Mouse (Mus musculus) hindbrain, embryonic 15.5 days (tissue): Measurements from ENCODE around the gene Spns3. TPM values are rescaled to one million over a fixed set of nuclear protein-coding genes. Genes with fewer than 3 reads are reported as not detected.

Experiments used
- ATAC-seq: fragments of 200-750 bp; cut with Nextera tagmentation; 2 replicates; pipeline ENCODE4 v1.8.0; 2017; ENCODE audit warnings: low read depth, moderate number of reproducible peaks, moderate TSS enrichment; ENCODE audit not compliant: low FRiP score
- H3K27ac ChIP-seq: fragments of 300-500 bp; sonication (generic); replicated peaks from 2 replicates; pipeline ENCODE4 v1.5.1; 2015; ENCODE audit warnings: mild to moderate bottlenecking, inconsistent platforms
- H3K27me3 ChIP-seq: fragments of 300-500 bp; sonication (generic); 2 replicates; pipeline ENCODE4 v1.6.1; 2015; ENCODE audit warnings: control low read depth, inconsistent platforms
- H3K36me3 ChIP-seq: fragments of 300-500 bp; sonication (generic); 2 replicates; pipeline ENCODE4 v1.6.1; 2015; ENCODE audit warnings: control low read depth, inconsistent platforms
- H3K4me1 ChIP-seq: fragments of 300-500 bp; sonication (generic); replicated peaks from 2 replicates; pipeline ENCODE4 v1.6.1; 2015; ENCODE audit warnings: control low read depth, inconsistent platforms
- H3K4me2 ChIP-seq: fragments of 300-500 bp; sonication (generic); 2 replicates; pipeline ENCODE4 v1.6.1; 2015; ENCODE audit warnings: moderate library complexity, mild to moderate bottlenecking, inconsistent platforms
- H3K4me3 ChIP-seq: fragments of 300-500 bp; sonication (generic); 2 replicates; pipeline ENCODE4 v1.5.1; 2015; ENCODE audit warnings: mild to moderate bottlenecking, inconsistent platforms
- H3K9ac ChIP-seq: fragments of 300-500 bp; sonication (generic); 2 replicates; pipeline ENCODE4 v1.6.1; 2015; ENCODE audit warnings: inconsistent platforms
- H3K9me3 ChIP-seq: fragments of 300-500 bp; sonication (generic); 2 replicates; pipeline ENCODE4 v1.6.1; 2016; ENCODE audit warnings: control low read depth, inconsistent platforms
- WGBS: fragments of 180-500 bp; shearing (Covaris S2); methylation state at CpG from one replicate; pipeline ENCODE4 v1.1.7; 2015; 5-methylcytosine and 5-hydroxymethylcytosine counted together
- polyA plus RNA-seq: library from polyadenylated mRNA; unstranded; fragments of >200 nt; fragmentation: Nextera tagmentation; extraction: Ambion mirVana; gene quantifications from 2 replicates; pipeline ENCODE4 v1.2.1, GENCODE M21; 2015

Gene Spns3
- polyA plus RNA-seq, 1 experiment from 2014 or later: 0.18 TPM

GRCm38 (mm10) chr11:72526190-72526589 is 24.1 kb downstream of the Spns3 start:
- H3K27ac ChIP-seq: no peak overlapping the region
- no peak overlapping the region for H3K9ac ChIP-seq
- WGBS: 91% methylated on average over 4 of the region's 4 CpGs

GRCm38 (mm10) chr11:72523711-72524110 is 26.6 kb downstream of the Spns3 start:
- Histone ChIP-seq H3K4me3 (no peak overlapping the region), H3K36me3 (no peaks in the 10 kb centered on the region), H3K27me3 (no peaks in the 10 kb centered on the region), H3K9me3 (no peaks in the 10 kb centered on the region), H3K9ac (no peak overlapping the region), H3K27ac (no peak overlapping the region), H3K4me1 (no peaks in the 10 kb centered on the region), H3K4me2 (no peak overlapping the region)
- no peak for ATAC-seq
- 42% methylated on average over 4 of the region's 4 CpGs for WGBS

More at GRCm38 (mm10) chr11:72526190-72526589, 24.1 kb downstream of the Spns3 start:
- H3K4me3 ChIP-seq: no peak overlapping the region
- no peaks in the 10 kb centered on the region for H3K4me1 ChIP-seq
- no peaks in the 10 kb centered on the region for H3K36me3 ChIP-seq
- H3K4me2 ChIP-seq: no peak overlapping the region
- H3K27me3 ChIP-seq: no peaks in the 10 kb centered on the region
- ATAC-seq: no peak
- H3K9me3 ChIP-seq: no peaks in the 10 kb centered on the region

GRCm38 (mm10) chr11:72522616-72523041 is 27.7 kb downstream of the Spns3 start:
- ATAC-seq: peak; percentile 42; the same call in 1 of the 2 replicates
- no peak overlapping the region for H3K27ac ChIP-seq
- no peaks in the 10 kb centered on the region for H3K9me3 ChIP-seq
- H3K9ac ChIP-seq: no peak overlapping the region
- H3K4me2 ChIP-seq: no peak overlapping the region
- 57% methylated on average over 5 of the region's 5 CpGs for WGBS
- no peaks in the 10 kb centered on the region for H3K4me1 ChIP-seq
- H3K27me3 ChIP-seq: no peaks in the 10 kb centered on the region
- H3K4me3 ChIP-seq: no peak overlapping the region
- no peaks in the 10 kb centered on the region for H3K36me3 ChIP-seq

GRCm38 (mm10) chr11:72521598-72522541 is 28.4 kb downstream of the Spns3 start:
- Histone ChIP-seq H3K9ac (no peak overlapping the region), H3K27ac (no peak overlapping the region), H3K4me3 (no peak overlapping the region), H3K4me2 (no peak overlapping the region), H3K27me3 (no peaks in the 10 kb centered on the region), H3K36me3 (no peaks in the 10 kb centered on the region), H3K9me3 (no peaks in the 10 kb centered on the region), H3K4me1 (no peaks in the 10 kb centered on the region)
- 82% methylated on average over 5 of the region's 5 CpGs for WGBS
- ATAC-seq: no peak

GRCm38 (mm10) chr11:72519895-72520294 is 30.4 kb downstream of the Spns3 start:
- Histone ChIP-seq H3K36me3 (no peaks in the 10 kb centered on the region), H3K4me1 (no peaks in the 10 kb centered on the region), H3K4me3 (no peak overlapping the region), H3K27me3 (no peaks in the 10 kb centered on the region), H3K4me2 (no peak overlapping the region), H3K9ac (no peak overlapping the region), H3K9me3 (no peaks in the 10 kb centered on the region), H3K27ac (no peak overlapping the region)
- 68% methylated on average over 3 of the region's 3 CpGs for WGBS
- ATAC-seq: no peak

GRCm38 (mm10) chr11:72519189-72519588 is 31.1 kb downstream of the Spns3 start:
- no peak overlapping the region for H3K4me2 ChIP-seq
- H3K9me3 ChIP-seq: no peaks in the 10 kb centered on the region
- H3K9ac ChIP-seq: no peak overlapping the region
- no peaks in the 10 kb centered on the region for H3K4me1 ChIP-seq
- H3K27ac ChIP-seq: no peak overlapping the region
- no peak overlapping the region for H3K4me3 ChIP-seq
- H3K36me3 ChIP-seq: no peaks in the 10 kb centered on the region
- ATAC-seq: no peak
- 85% methylated on average over 4 of the region's 4 CpGs for WGBS
- no peaks in the 10 kb centered on the region for H3K27me3 ChIP-seq

GRCm38 (mm10) chr11:72518449-72518848 is 31.9 kb downstream of the Spns3 start:
- no peaks in the 10 kb centered on the region for H3K4me1 ChIP-seq
- no peaks in the 10 kb centered on the region for H3K36me3 ChIP-seq
- no peak for ATAC-seq
- no peak overlapping the region for H3K27ac ChIP-seq
- no peaks in the 10 kb centered on the region for H3K27me3 ChIP-seq
- no peaks in the 10 kb centered on the region for H3K9me3 ChIP-seq
- H3K4me3 ChIP-seq: no peak overlapping the region
- H3K9ac ChIP-seq: no peak overlapping the region
- no peak overlapping the region for H3K4me2 ChIP-seq
- 54% methylated on average over 2 of the region's 2 CpGs for WGBS

- H3K4me1 ChIP-seq: no peaks in the 10 kb centered on the region
- H3K36me3 ChIP-seq: no peaks in the 10 kb centered on the region
- H3K4me3 ChIP-seq: no peak overlapping the region
- H3K9ac ChIP-seq: no peak overlapping the region
- H3K27ac ChIP-seq: no peak overlapping the region
- no peak for ATAC-seq
- no peak overlapping the region for H3K4me2 ChIP-seq
- WGBS: 58% methylated on average over 3 of the region's 3 CpGs
- H3K27me3 ChIP-seq: no peaks in the 10 kb centered on the region
- H3K9me3 ChIP-seq: no peaks in the 10 kb centered on the region
Observed at GRCm38 (mm10) chr11:72514967-72515366, 35.3 kb downstream of the Spns3 start.

- no peak overlapping the region for H3K4me3 ChIP-seq
- H3K36me3 ChIP-seq: no peaks in the 10 kb centered on the region
- no peak overlapping the region for H3K27ac ChIP-seq
- ATAC-seq: no peak
- no peaks in the 10 kb centered on the region for H3K27me3 ChIP-seq
- H3K4me1 ChIP-seq: 0 out of 2 replicates have a peak, but pooled peaks cover 2% of the 10 kb centered on the region
- WGBS: 93% methylated on average over 5 of the region's 5 CpGs
- no peaks in the 10 kb centered on the region for H3K9me3 ChIP-seq
- H3K4me2 ChIP-seq: no peak overlapping the region
- no peak overlapping the region for H3K9ac ChIP-seq
Observed at GRCm38 (mm10) chr11:72508651-72509050, 41.7 kb downstream of the Spns3 start.

GRCm38 (mm10) chr11:72507651-72508050 is 42.7 kb downstream of the Spns3 start:
- Histone ChIP-seq H3K4me1 (peaks cover 12% of the 10 kb centered on the region; the same call in 1 of the 2 replicates), H3K4me3 (no peak overlapping the region)
- no peak for ATAC-seq

GRCm38 (mm10) chr11:72504016-72504797 is 46.1 kb downstream of the Spns3 start:
- no peak for ATAC-seq
- WGBS: 71% methylated on average over 10 of the region's 10 CpGs
- no peak overlapping the region for H3K4me2 ChIP-seq

More at GRCm38 (mm10) chr11:72507651-72508050, 42.7 kb downstream of the Spns3 start:
- Histone ChIP-seq H3K27ac (no peak overlapping the region), H3K4me2 (no peak overlapping the region), H3K9ac (no peak overlapping the region), H3K36me3 (no peaks in the 10 kb centered on the region), H3K27me3 (no peaks in the 10 kb centered on the region), H3K9me3 (no peaks in the 10 kb centered on the region)

GRCm38 (mm10) chr11:72503501-72503921 is 46.8 kb downstream of the Spns3 start:
- Histone ChIP-seq H3K4me1 (peaks cover 24% of the 10 kb centered on the region), H3K36me3 (no peaks in the 10 kb centered on the region), H3K4me3 (no peak overlapping the region), H3K9me3 (no peaks in the 10 kb centered on the region), H3K27me3 (no peaks in the 10 kb centered on the region), H3K4me2 (no peak overlapping the region), H3K9ac (no peak overlapping the region), H3K27ac (no peak overlapping the region)
- peak; percentile 16; the same call in 1 of the 2 replicates for ATAC-seq
- WGBS: 21% methylated on average over 5 of the region's 5 CpGs

More at GRCm38 (mm10) chr11:72504016-72504797, 46.1 kb downstream of the Spns3 start:
- H3K9me3 ChIP-seq: no peaks in the 10 kb centered on the region
- no peak overlapping the region for H3K9ac ChIP-seq
- H3K27me3 ChIP-seq: no peaks in the 10 kb centered on the region
- H3K36me3 ChIP-seq: no peaks in the 10 kb centered on the region
- H3K27ac ChIP-seq: no peak overlapping the region
- no peak overlapping the region for H3K4me3 ChIP-seq
- peaks cover 24% of the 10 kb centered on the region for H3K4me1 ChIP-seq
